ENCODE assay signal across 20 mouse cellular contexts in the genomic region with DNA sequence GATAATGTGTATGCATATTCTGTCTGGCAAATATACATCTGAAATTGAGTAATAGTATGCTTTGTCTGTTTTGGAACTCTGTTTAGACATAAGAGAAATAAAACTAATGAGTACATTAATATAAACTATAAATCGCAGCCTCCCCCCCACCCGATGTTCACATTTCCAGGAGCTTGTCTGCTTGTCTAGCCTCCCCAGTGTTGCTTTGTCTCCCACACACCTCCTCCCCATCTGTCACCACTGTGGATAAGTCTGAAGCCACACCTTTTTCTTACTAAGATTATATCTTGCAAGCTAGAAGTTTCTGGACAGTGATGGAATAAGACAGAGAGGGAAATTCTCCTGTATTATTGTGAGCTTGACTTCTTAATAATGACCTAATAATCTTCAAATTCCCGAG. TPM values are rescaled to one million over a fixed set of nuclear protein-coding genes. Genes with fewer than 3 reads are reported as not detected.
DNase-seq lines count a peak whose midpoint lies in the region; TF ChIP-seq lines count a peak whose summit lies in the region.
"Had no signal": no experiment of that assay in that cellular context is flagged by ENCODE, and none has a peak within 500 bp of the region (broad histone marks: within the 10 kb centered on the region; RNA-seq: fewer than 3 reads in every experiment).

No protein-coding gene starts in this region.

- H3K27ac ChIP-seq in layer of hippocampus, adult 2 months = no peak overlapping the region
- H3K27ac ChIP-seq: embryonic facial prominence, embryonic 10.5 days; gastrocnemius, adult 2 months; hindbrain, embryonic 10.5 days; hindbrain, embryonic 14.5 days had no signal

- no peak overlapping the region for H3K4me3 ChIP-seq in layer of hippocampus, adult 2 months
- H3K4me3 ChIP-seq: embryonic facial prominence, embryonic 10.5 days; gastrocnemius, adult 2 months; heart, embryonic 12.5 days; hindbrain, embryonic 10.5 days had no signal

- intact Hi-C loops in left cerebral cortex, postnatal 25 days (cut with DNase I) = no loop called here
- intact Hi-C loops in left cerebral cortex, postnatal 4 days (cut with DNase I) = no loop called here

- no peak for TF ChIP-seq CTCF in layer of hippocampus, adult 2 months (conservative IDR thresholded peaks at IDR 0.05)

- DNase-seq in layer of hippocampus, adult 2 months (ENCODE audit: low spot score in 2 of 2) = peak; percentile 10 to 30
- DNase-seq in layer of hippocampus, postnatal 25 days (ENCODE audit: extremely low spot score in 1 of 2, low spot score in 1 of 2) = no peak
- peak; percentile 35 to 61 for DNase-seq in left cerebral cortex, postnatal 25 days (ENCODE audit: low spot score in 2 of 2)
- DNase-seq in left cerebral cortex, postnatal 4 days = no peak
- DNase-seq in right cerebral cortex, postnatal 25 days = peak; percentile 9
- no peak for DNase-seq in adrenal gland, postnatal 14 days
- DNase-seq: adrenal gland, postnatal 25 days; cerebellum, adult 2 months; cerebellum, postnatal 10 days; gastrocnemius, adult 2 months; gastrocnemius, postnatal 25 days had no signal

RNA-seq across cellular contexts. Expression of gene Calcr, which starts 12.9 kb away (rescaled TPM):
- not detected for total RNA-seq in layer of hippocampus, adult 2 months (2021)
- total RNA-seq in layer of hippocampus, postnatal 25 days (2021) = not detected
- total RNA-seq in left cerebral cortex, postnatal 25 days (2021) = under 1 TPM; 0.18 to 0.60 TPM
- total RNA-seq in left cerebral cortex, postnatal 4 days (2021) = under 1 TPM in 1 of 2 experiments, not detected in 1; 0.93 TPM
- not detected in 2 replicates for total RNA-seq in adrenal gland, postnatal 14 days (2021)
- total RNA-seq: adrenal gland, adult 18-20 months; adrenal gland, postnatal 25 days; CH12.LX; granulocyte monocyte progenitor cell, adult 5-6 weeks; heart, adult 8-10 months; heart, postnatal 25 days had no signal

Comparison
In these comparisons a context has a peak if more than half of its experiments do, and no peak if none do; other contexts are left out.
1. DNase-seq: peak in layer of hippocampus, adult 2 months (2 of 2), left cerebral cortex, postnatal 25 days (2 of 2) and right cerebral cortex, postnatal 25 days (single experiment); none in layer of hippocampus, postnatal 25 days (0 of 2), left cerebral cortex, postnatal 4 days (single experiment) and adrenal gland, postnatal 14 days (single experiment).